Mouse (Mus musculus) CD8-positive naive resting alpha-beta T cell, adult 2 months (primary cell): ENCODE measurements at regions not wholly inside any gene's neighbourhood (a gene's known extent, or its start where the extent isn't known, plus 50 kb on each side); places are given as distances from the start of the nearest gene placed in this dataset.

Experiments used
- DNase-seq, 2 experiments: peaks; one replicate each; pipeline ENCODE4 v3.0.0; 2022; ENCODE audit warnings: low read depth in 2 of 2, low spot score in 2 of 2

- no peak for DNase-seq
Observed at GRCm38 (mm10) chr10:8077904-8078811, 122.1 kb upstream of the Tab2 start.

- DNase-seq = no peak
Observed at GRCm38 (mm10) chr10:8072463-8072862, 116.4 kb upstream of the Tab2 start.

GRCm38 (mm10) chr10:8071858-8072257 lies 115.8 kb upstream of the Tab2 start:
- DNase-seq = no peak

GRCm38 (mm10) chr10:8070472-8070871 lies 114.4 kb upstream of the Tab2 start:
- DNase-seq = no peak

GRCm38 (mm10) chr10:8066926-8067325 lies 110.9 kb upstream of the Tab2 start:
- no peak for DNase-seq

GRCm38 (mm10) chr10:8065746-8066145 lies 109.7 kb upstream of the Tab2 start:
- DNase-seq = peak; percentile 23 to 35

GRCm38 (mm10) chr10:8064281-8064680 lies 108.3 kb upstream of the Tab2 start:
- no peak for DNase-seq

GRCm38 (mm10) chr10:8063458-8064090 lies 107.5 kb upstream of the Tab2 start:
- no peak for DNase-seq

- no peak for DNase-seq
Observed at GRCm38 (mm10) chr10:8060987-8061386, 105.0 kb upstream of the Tab2 start.

- DNase-seq = no peak
Observed at GRCm38 (mm10) chr10:8059769-8060168, 103.7 kb upstream of the Tab2 start.

- no peak for DNase-seq
Observed at GRCm38 (mm10) chr10:8057855-8058254, 101.8 kb upstream of the Tab2 start.

- DNase-seq = peak; percentile 33 to 43
Observed at GRCm38 (mm10) chr10:8055293-8055692, 99.3 kb upstream of the Tab2 start.

GRCm38 (mm10) chr10:8043416-8044163 lies 87.6 kb upstream of the Tab2 start:
- no peak for DNase-seq

GRCm38 (mm10) chr10:8042306-8042705 lies 86.3 kb upstream of the Tab2 start:
- no peak for DNase-seq

GRCm38 (mm10) chr10:8041790-8042189 lies 85.8 kb upstream of the Tab2 start:
- DNase-seq = no peak

GRCm38 (mm10) chr10:8037986-8038631 lies 82.1 kb upstream of the Tab2 start:
- DNase-seq = no peak

- no peak for DNase-seq
Observed at GRCm38 (mm10) chr10:8036293-8036692, 80.3 kb upstream of the Tab2 start.

GRCm38 (mm10) chr10:8035310-8035709 lies 79.3 kb upstream of the Tab2 start:
- DNase-seq = no peak

GRCm38 (mm10) chr10:8032203-8032602 lies 76.2 kb upstream of the Tab2 start:
- no peak for DNase-seq

GRCm38 (mm10) chr10:8028840-8029239 lies 72.8 kb upstream of the Tab2 start:
- DNase-seq = no peak

GRCm38 (mm10) chr10:8027023-8027422 lies 71.0 kb upstream of the Tab2 start:
- no peak for DNase-seq
